Mouse (Mus musculus): Measurements from ENCODE around the gene Muc3. TPM values are rescaled to one million over a fixed set of nuclear protein-coding genes. Genes with fewer than 3 reads are reported as not detected.
A peak's percentile ranks its signal among the peaks of the same experiment; 100 is the strongest.

Muc3 gene
- polyA plus RNA-seq, 2 experiments: not detected

- H3K9ac ChIP-seq (ENCODE audit: low read depth, low read length, severe bottlenecking): no peak overlapping the region
- no peaks in the 10 kb centered on the region for H3K36me3 ChIP-seq (ENCODE audit: control insufficient read depth, insufficient read depth, low read length)
- WGBS: 39% methylated on average over 3 of the region's 3 CpGs
- no peak overlapping the region for H3K4me2 ChIP-seq (replicated peaks; ENCODE audit: low read depth, low read length, severe bottlenecking)
- no peak overlapping the region for H3K27ac ChIP-seq (replicated peaks; ENCODE audit: low read depth, low read length)
- H3K4me3 ChIP-seq (replicated peaks; ENCODE audit: low read length): no peak overlapping the region
- no peaks in the 10 kb centered on the region for H3K27me3 ChIP-seq (ENCODE audit: control insufficient read depth, insufficient read depth, low read length)
- TF ChIP-seq POLR2A (IDR thresholded peaks at IDR 0.05; ENCODE audit: borderline replicate concordance, extremely low read depth, insufficient read depth, insufficient read length): no peak
- ATAC-seq (ENCODE audit: low FRiP score, low read depth) (no peak), DNase-seq (ENCODE audit: low spot score) (no peak)
- H3K4me1 ChIP-seq (ENCODE audit: control insufficient read depth, insufficient read depth, low read length): no peaks in the 10 kb centered on the region
- H3K9me3 ChIP-seq (ENCODE audit: control insufficient read depth, low read length): no peaks in the 10 kb centered on the region
These were observed 8.3 kb downstream of the Muc3 start for GRCm38 (mm10) chr5:137140836-137141235.

- H3K4me1 ChIP-seq (ENCODE audit: control insufficient read depth, insufficient read depth, low read length): no peaks in the 10 kb centered on the region
- H3K27ac ChIP-seq (replicated peaks; ENCODE audit: low read depth, low read length): no peak overlapping the region
- H3K36me3 ChIP-seq (ENCODE audit: control insufficient read depth, insufficient read depth, low read length): no peaks in the 10 kb centered on the region
- H3K9me3 ChIP-seq (ENCODE audit: control insufficient read depth, low read length): no peaks in the 10 kb centered on the region
- H3K27me3 ChIP-seq (ENCODE audit: control insufficient read depth, insufficient read depth, low read length): no peaks in the 10 kb centered on the region
- 79% methylated on average over 10 of the region's 10 CpGs for WGBS
- DNase-seq (ENCODE audit: low spot score) (no peak), ATAC-seq (ENCODE audit: low FRiP score, low read depth) (no peak)
- no peak overlapping the region for H3K4me3 ChIP-seq (replicated peaks; ENCODE audit: low read length)
- no peak for TF ChIP-seq POLR2A (IDR thresholded peaks at IDR 0.05; ENCODE audit: borderline replicate concordance, extremely low read depth, insufficient read depth, insufficient read length)
- H3K9ac ChIP-seq (ENCODE audit: low read depth, low read length, severe bottlenecking): no peak overlapping the region
- no peak overlapping the region for H3K4me2 ChIP-seq (replicated peaks; ENCODE audit: low read depth, low read length, severe bottlenecking)
These were observed 10.1 kb downstream of the Muc3 start for GRCm38 (mm10) chr5:137138977-137139376.

- DNase-seq (ENCODE audit: low spot score) (peak; percentile 50), ATAC-seq (ENCODE audit: low FRiP score, low read depth) (no peak)
- no peak overlapping the region for H3K4me2 ChIP-seq (replicated peaks; ENCODE audit: low read depth, low read length, severe bottlenecking)
- no peak overlapping the region for H3K9ac ChIP-seq (ENCODE audit: low read depth, low read length, severe bottlenecking)
- 30% methylated on average over 11 of the region's 11 CpGs for WGBS
- H3K9me3 ChIP-seq (ENCODE audit: control insufficient read depth, low read length): no peaks in the 10 kb centered on the region
- no peak for TF ChIP-seq POLR2A (IDR thresholded peaks at IDR 0.05; ENCODE audit: borderline replicate concordance, extremely low read depth, insufficient read depth, insufficient read length)
- no peaks in the 10 kb centered on the region for H3K4me1 ChIP-seq (ENCODE audit: control insufficient read depth, insufficient read depth, low read length)
- no peaks in the 10 kb centered on the region for H3K27me3 ChIP-seq (ENCODE audit: control insufficient read depth, insufficient read depth, low read length)
- H3K27ac ChIP-seq (replicated peaks; ENCODE audit: low read depth, low read length): no peak overlapping the region
- H3K4me3 ChIP-seq (replicated peaks; ENCODE audit: low read length): no peak overlapping the region
- H3K36me3 ChIP-seq (ENCODE audit: control insufficient read depth, insufficient read depth, low read length): no peaks in the 10 kb centered on the region
These were observed 14.2 kb downstream of the Muc3 start for GRCm38 (mm10) chr5:137134959-137135358.

- Histone ChIP-seq H3K36me3 (ENCODE audit: control insufficient read depth, insufficient read depth, low read length) (no peaks in the 10 kb centered on the region), H3K4me2 (replicated peaks; ENCODE audit: low read depth, low read length, severe bottlenecking) (no peak overlapping the region), H3K27me3 (ENCODE audit: control insufficient read depth, insufficient read depth, low read length) (no peaks in the 10 kb centered on the region), H3K4me3 (replicated peaks; ENCODE audit: low read length) (no peak overlapping the region), H3K27ac (replicated peaks; ENCODE audit: low read depth, low read length) (no peak overlapping the region), H3K9me3 (ENCODE audit: control insufficient read depth, low read length) (no peaks in the 10 kb centered on the region), H3K9ac (ENCODE audit: low read depth, low read length, severe bottlenecking) (no peak overlapping the region), H3K4me1 (ENCODE audit: control insufficient read depth, insufficient read depth, low read length) (no peaks in the 10 kb centered on the region)
- WGBS: 0% methylated on average over 3 of the region's 3 CpGs
- ATAC-seq (ENCODE audit: low FRiP score, low read depth) (0 out of 2 replicates have a peak, but pooled peaks have one; percentile 37), DNase-seq (ENCODE audit: low spot score) (peak; percentile 69)
- no peak for TF ChIP-seq POLR2A (IDR thresholded peaks at IDR 0.05; ENCODE audit: borderline replicate concordance, extremely low read depth, insufficient read depth, insufficient read length)
These were observed 17.6 kb downstream of the Muc3 start for GRCm38 (mm10) chr5:137131490-137131889.

- Histone ChIP-seq H3K4me2 (replicated peaks; ENCODE audit: low read depth, low read length, severe bottlenecking) (no peak overlapping the region), H3K36me3 (ENCODE audit: control insufficient read depth, insufficient read depth, low read length) (no peaks in the 10 kb centered on the region), H3K4me3 (replicated peaks; ENCODE audit: low read length) (no peak overlapping the region), H3K27me3 (ENCODE audit: control insufficient read depth, insufficient read depth, low read length) (no peaks in the 10 kb centered on the region), H3K9ac (ENCODE audit: low read depth, low read length, severe bottlenecking) (no peak overlapping the region), H3K27ac (replicated peaks; ENCODE audit: low read depth, low read length) (no peak overlapping the region), H3K9me3 (ENCODE audit: control insufficient read depth, low read length) (no peaks in the 10 kb centered on the region), H3K4me1 (ENCODE audit: control insufficient read depth, insufficient read depth, low read length) (no peaks in the 10 kb centered on the region)
- DNase-seq (ENCODE audit: low spot score): no peak
- no peak for TF ChIP-seq POLR2A (IDR thresholded peaks at IDR 0.05; ENCODE audit: borderline replicate concordance, extremely low read depth, insufficient read depth, insufficient read length)
- ATAC-seq (ENCODE audit: low FRiP score, low read depth): no peak
- 21% methylated on average over 5 of the region's 5 CpGs for WGBS
These were observed 19.8 kb downstream of the Muc3 start for GRCm38 (mm10) chr5:137129281-137129680.

GRCm38 (mm10) chr5:137123516-137123915 lies 25.6 kb downstream of the Muc3 start:
- Histone ChIP-seq H3K4me1 (ENCODE audit: control insufficient read depth, insufficient read depth, low read length) (peaks cover 4% of the 10 kb centered on the region; the same call in 1 of the 2 replicates), H3K4me2 (replicated peaks; ENCODE audit: low read depth, low read length, severe bottlenecking) (no peak overlapping the region), H3K36me3 (ENCODE audit: control insufficient read depth, insufficient read depth, low read length) (no peaks in the 10 kb centered on the region), H3K9me3 (ENCODE audit: control insufficient read depth, low read length) (no peaks in the 10 kb centered on the region), H3K9ac (ENCODE audit: low read depth, low read length, severe bottlenecking) (no peak overlapping the region), H3K27me3 (ENCODE audit: control insufficient read depth, insufficient read depth, low read length) (no peaks in the 10 kb centered on the region), H3K4me3 (replicated peaks; ENCODE audit: low read length) (no peak overlapping the region), H3K27ac (replicated peaks; ENCODE audit: low read depth, low read length) (no peak overlapping the region)
- TF ChIP-seq POLR2A (IDR thresholded peaks at IDR 0.05; ENCODE audit: borderline replicate concordance, extremely low read depth, insufficient read depth, insufficient read length): no peak
- DNase-seq (ENCODE audit: low spot score) (no peak), ATAC-seq (ENCODE audit: low FRiP score, low read depth) (no peak)
- 86% methylated on average over 4 of the region's 4 CpGs for WGBS
